Mouse (Mus musculus) 416B (cell line): ENCODE measurements at regions not wholly inside any gene's neighbourhood (a gene's known extent, or its start where the extent isn't known, plus 50 kb on each side); places are given as distances from the start of the nearest gene placed in this dataset.
A peak's percentile ranks its signal among the peaks of the same experiment; 100 is the strongest.

ENCODE experiments used
- DNase-seq: peaks from one replicate; pipeline ENCODE4 v3.0.0; 2011; ENCODE audit warnings: low read depth

DNA sequence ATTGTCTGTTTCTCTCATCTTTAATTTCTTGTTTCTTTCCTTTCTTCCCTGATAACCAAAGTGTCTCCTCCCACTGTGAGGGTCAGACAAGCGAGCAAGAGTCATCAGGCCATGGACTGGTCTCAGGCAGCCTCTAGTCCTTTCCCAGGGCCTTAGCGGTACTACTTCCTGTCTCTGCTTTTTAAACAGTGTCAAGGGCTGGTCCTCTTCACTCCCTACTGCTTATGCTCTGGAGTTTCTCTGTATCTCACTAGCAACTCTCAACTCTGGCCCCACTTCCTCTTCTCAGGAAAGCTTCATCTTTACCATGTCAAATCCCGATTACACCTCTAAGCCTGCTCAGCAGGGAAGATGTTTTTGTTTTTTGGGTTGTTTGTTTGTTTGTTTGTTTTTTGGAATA is 124.1 kb downstream of the Pten start:
- DNase-seq: no peak

DNA sequence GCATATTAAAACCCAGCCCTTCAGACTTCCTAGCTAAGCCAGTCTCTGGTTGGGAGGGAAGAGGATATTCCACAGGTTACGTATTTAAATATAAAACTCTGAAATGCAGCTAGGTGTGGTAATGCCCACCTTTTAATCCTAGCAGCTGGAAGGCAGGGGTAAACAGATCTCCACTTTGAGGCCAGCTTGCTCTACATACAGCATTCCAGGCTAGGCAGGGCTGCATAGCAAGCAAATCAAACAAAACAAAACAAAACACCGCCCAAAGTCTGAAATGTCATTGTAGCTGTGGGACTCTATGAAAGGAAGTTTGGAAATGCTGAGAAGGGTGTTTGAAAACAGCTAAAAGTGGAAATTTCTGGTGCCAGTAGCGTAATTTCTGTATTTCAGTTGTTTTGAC is 127.0 kb downstream of the Pten start:
- DNase-seq: no peak

GRCm38 (mm10) chr19:32885481-32886131 is 128.3 kb downstream of the Pten start:
- DNase-seq: no peak

DNA sequence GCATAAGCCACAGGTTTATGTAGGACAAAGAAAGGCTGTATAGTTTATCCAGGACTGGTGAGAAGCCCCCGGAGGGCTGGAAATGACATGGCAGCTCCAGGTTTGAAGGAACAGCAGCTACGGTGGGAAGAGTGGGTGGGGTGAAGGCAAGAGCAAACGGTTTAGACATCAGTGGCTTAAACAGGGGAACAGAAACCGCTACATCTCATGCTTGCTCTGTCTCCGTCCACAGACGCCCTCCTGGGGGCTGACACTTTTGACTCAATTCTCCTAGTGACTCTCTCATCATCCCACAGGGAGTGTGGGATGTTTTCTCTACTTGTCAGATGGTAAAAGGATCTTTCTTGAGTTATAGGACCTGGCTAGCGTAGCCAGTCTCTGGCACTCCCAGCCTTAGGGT is 129.9 kb downstream of the Pten start:
- no peak for DNase-seq

GRCm38 (mm10) chr19:32888616-32889305 is 131.5 kb downstream of the Pten start:
- DNase-seq: no peak

DNA sequence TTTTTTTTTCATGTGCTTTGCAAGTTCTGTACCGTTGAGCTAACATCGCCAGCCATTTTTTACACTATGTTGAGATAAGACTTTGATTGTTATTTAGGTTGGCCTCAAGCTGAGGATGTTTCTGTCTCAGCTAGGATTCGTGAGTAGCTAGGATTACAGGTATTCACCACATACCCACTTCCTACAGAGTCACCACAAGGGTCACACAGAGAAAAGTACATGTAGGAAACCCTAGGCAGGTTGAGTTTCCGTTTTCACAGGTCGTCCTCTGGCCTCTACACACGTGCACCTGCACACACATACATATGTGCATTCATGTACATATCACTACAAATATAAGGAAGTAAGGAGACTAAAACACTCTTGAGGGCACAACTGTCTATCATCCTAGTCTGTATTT is 133.5 kb downstream of the Pten start:
- DNase-seq: no peak

DNA sequence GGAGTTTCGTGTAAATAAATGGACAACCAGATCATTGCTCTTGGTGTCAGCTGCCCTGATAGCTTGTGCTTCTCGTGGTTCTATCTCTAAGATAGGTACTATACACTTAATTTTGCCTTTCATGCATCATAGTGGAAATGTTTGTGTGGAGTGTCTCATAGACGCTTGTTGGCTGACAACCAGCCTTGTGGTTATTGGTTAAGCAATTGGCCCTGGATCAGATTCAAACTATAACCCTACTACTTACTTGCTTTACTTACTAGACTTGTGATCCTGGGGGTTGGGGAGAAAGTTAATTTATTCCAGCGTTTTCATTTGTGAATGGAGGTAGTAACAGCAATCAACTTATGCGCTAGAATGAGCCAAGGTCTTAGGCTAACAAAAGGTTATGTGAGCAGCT is 135.2 kb downstream of the Pten start:
- DNase-seq: peak; percentile 50

GRCm38 (mm10) chr19:32903454-32904108 is 146.3 kb downstream of the Pten start:
- DNase-seq: peak; percentile 97

DNA sequence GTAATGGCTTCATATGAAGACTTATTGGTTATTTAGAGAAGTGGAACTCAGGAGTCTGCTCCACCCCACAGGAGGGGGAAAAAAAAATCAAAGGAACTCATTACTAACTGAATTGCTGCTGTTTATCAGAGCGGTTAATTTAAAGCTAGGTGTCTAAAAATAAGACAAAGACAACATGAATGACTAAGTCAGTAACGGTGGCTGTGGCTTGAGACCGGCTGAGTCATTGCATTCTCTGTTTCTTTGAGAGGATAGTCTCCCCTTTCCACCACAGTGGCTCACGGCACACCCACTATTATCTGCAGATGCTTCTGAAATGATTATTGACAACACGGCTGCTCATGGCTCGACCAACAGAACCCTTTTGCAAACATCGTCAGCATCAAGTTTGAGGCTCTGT is 147.2 kb downstream of the Pten start:
- DNase-seq: peak; percentile 95

- DNase-seq: peak; percentile 87
Observed at GRCm38 (mm10) chr19:32905901-32906431, 148.7 kb downstream of the Pten start.

- no peak for DNase-seq
Observed at GRCm38 (mm10) chr19:32906820-32907219, 149.5 kb downstream of the Pten start.

- DNase-seq: no peak
Observed at GRCm38 (mm10) chr19:32910050-32910462, 152.8 kb downstream of the Pten start.

GRCm38 (mm10) chr19:32912323-32912722 is 155.0 kb downstream of the Pten start:
- no peak for DNase-seq

GRCm38 (mm10) chr19:32916507-32917280 is 159.4 kb downstream of the Pten start:
- no peak for DNase-seq

GRCm38 (mm10) chr19:32921021-32921420 is 163.7 kb downstream of the Pten start:
- no peak for DNase-seq

DNA sequence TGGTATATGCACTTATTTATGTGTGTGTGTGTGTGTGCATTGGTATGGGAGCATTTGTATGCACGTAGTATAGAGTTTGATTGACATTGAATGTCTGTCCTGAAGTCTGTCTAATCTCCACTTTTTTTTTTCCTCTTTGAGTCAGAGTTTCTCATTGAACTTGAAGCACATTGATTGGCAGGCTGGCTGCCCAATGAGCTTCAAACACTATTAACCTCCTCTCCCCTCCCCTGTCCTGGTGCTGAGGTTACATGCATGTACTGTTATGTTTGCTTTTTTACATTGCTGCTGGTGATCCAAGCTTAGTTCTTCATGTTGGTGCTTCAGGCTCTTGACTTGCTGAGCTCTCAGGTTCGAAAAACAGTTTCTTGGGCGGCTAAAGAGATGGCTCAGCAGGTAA is 166.6 kb downstream of the Pten start:
- DNase-seq: peak; percentile 27

DNA sequence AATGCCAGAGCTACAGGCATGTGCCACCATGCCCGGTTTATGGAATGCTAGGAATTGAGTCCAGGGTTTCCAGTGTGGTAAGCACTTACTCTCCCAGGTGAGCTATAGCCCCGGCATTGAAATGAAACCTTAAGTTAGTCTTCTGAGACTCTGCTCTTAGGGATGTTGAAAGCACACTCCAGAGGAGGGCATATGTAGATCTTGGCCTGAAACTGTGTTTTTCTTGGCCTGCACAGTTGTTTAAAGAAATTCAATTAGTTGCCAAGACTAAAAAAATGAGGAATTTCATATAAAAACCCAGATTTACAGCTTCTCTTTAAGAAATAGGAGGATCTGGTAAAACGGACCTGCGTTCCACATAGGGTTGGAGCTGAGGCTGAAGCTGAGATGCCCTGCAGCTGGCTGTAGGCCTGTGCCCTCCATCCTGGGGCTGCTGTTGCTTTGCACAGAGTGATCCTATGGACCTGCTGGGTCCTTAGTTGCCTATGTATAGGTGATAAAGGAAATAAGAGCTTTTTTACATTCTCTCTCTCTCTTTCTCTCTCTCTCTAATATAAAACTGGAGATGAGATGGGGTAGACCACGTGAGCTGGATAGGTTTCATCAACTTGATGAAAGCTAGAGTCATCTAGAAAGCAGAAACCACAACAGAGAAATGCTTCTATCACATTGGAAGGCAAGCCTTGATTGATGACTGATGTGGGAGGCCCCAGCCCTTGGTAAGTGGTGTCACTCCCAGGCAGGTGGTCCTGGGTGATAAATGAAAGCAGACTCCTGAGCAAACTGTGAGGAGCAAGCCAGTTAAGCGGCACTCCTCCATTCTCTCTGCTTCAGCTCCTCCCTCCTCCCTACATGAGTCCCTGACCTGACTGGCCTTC is 168.6 kb downstream of the Pten start:
- DNase-seq: no peak

DNA sequence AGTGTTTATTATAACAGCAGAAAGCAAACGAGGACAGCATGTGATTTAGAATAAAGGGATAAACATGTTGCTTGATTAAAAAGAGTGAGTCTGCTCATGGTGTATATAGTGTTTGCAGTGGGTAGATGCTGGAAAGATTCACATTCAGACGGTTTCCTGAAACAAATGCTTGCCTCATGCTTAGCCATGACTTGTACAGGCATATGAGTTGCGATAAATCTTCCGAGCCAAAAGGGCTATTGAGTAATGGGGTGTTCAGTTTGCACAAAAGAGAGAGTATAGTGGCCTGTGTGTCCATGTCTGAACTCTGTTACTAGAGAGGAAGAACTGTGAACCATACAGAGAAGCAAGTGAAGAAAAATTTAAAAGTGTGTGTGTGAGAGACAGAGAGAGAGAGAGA is 169.3 kb downstream of the Pten start:
- DNase-seq: peak; percentile 40

DNA sequence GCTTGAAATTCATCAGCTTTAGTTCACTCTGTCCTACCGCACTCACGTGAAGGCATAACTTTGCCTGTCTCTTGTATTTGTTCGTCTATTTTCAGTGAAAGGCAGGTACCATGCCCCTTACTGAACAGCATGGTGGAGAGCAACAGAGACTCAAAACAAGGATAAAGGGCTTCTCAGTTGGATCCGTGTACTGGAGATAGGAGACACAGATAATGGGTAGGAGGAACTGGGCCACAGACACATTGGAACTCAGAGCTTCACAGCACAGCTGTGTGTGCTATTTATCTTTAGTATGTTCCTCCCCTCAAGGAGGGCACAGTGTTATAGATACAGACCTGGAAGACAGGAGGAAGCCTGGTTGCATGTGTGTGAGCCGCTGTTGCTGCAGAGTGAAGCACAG is 176.4 kb downstream of the Pten start:
- no peak for DNase-seq

DNA sequence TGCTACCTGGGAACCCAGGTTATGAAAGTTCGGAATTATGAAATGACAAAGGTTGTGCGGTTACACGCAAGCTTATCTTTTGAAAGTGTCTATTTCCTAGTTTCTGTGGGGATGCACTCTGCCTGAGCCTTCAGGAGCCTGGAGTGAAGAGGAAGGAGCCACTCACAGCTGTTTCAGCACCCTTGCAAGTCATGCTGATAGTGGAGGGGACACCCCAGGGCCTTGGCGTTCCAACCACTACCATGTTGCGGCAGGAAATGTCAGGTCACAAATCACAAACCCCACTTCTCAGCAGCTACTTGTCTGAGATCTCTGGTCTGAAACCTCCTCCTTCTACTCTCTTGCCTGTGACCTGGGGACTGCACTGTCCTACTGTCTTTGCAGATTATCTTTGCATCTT is 178.3 kb downstream of the Pten start:
- peak; percentile 60 for DNase-seq

DNA sequence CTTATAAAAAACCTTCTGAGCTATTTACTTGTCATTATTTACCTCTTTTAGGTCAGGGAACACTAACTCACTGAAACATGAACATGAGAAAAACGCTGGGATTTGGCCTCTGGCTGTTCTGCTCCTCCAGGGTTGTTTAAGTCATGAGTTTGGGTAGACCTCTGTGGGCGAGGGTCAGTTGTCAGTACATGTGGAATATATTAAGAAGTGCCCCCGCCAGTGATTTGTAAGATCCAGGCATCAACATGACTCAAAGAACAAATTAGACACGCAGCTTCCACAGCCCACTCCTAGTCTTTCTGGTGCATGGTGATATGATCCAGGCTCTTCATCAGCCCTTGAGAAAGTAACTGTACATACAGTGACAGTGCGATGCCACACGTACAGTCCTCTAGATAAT is 180.3 kb downstream of the Pten start:
- DNase-seq: no peak
